Mouse (Mus musculus) G1E-ER4 (cell line): Measurements from ENCODE around the gene Ripk4. TPM values are rescaled to one million over a fixed set of nuclear protein-coding genes. Genes with fewer than 3 reads are reported as not detected.

Experiments used
- GATA1 ChIP-seq: IDR thresholded peaks from one replicate; pipeline ENCODE4 v1.8.0; 2012; ENCODE audit warnings: low read length, inconsistent platforms
- polyA plus RNA-seq: library from polyadenylated mRNA; stranded (reverse); fragments of >175 nt; gene quantifications from 2 replicates; pipeline ENCODE4 v1.2.3, GENCODE M21; 2012

Ripk4 gene
- not detected in 2 replicates for polyA plus RNA-seq

DNA sequence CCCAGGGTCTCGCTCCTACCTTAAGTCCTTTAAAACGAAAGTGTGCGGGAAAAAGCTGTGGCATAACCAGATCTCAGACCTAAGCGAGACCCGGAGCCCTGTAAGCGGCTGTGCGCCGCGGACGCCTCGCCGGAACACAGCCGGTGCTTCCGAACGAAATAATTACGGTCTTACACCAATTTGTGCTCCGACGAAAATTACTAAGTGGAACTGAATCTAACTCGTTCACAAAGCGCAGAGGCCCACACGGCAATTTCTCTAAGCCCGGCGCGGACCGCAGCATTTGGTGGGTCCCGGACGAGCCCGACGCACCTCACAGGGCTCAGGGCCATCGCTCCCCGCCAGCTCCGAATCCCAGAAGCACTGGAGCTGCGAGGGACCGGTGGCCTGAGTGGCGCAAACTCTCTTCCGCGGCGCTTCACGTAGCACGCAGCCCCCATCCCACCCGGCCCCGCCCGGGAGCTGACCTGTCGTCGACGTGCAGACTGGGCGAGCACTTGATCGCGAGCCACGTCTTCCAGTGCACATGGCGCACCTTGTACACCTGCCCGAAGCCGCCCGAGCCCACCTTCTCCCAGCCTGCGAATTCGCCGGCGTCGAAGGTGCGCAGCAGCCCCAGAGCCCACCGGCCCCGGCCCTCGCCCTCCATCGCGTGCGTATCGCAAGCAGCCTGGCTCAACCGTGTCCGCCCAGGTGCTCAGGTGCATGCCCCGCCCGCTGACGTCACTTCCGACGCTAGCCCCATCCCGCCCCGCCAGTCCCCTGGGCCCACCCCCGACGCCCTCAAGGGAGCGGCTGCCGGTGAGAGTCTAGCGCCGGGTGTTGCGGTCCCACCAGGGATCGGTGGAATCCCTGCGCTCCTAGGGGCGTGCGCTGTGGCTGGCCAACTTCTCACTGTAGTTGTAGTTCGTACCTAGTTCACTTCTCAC is at the start of gene Ripk4:
Gene Ripk4, minus strand, starts transcription at position 727 of the 929 bp plus-strand sequence.
- TF ChIP-seq GATA1 = no peak

DNA sequence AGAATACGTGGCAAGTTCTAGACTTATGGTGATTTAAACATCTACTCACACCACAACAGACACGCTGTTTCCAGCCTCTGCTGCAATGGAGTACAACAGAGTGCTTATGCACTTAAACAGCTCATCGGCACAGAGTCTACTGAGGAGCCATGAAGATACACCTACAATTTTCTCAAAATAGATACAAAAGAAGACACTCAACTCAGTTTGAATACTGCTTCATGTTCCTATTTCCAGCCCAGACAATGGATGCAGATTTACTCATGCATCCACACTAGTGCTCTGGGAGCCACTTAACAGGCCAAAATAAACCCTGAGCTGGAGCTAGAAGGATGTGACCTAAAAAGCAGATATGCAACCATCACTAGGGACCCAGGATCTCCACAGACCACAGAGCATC is 45.3 kb upstream of the Ripk4 start:
- TF ChIP-seq GATA1 = no peak

DNA sequence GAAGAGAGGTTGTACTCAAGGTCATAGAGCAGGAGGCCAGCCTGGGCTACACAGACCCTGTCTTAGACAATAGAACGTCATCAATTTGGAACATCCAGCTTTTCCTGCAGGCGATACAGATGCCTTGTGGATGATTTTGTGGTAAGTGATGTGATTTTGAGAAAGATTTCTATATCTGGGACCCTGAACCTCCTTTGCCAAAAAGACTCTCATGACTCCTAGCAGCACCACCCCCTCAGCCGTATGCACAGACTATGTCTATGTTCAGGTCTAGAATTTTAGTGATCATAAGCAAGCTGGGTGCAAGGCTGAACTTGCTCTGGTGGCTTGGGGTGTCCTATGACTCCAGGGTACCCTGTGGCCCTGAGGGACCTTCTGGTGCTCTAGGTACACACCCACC is 42.1 kb upstream of the Ripk4 start:
- TF ChIP-seq GATA1 = no peak

DNA sequence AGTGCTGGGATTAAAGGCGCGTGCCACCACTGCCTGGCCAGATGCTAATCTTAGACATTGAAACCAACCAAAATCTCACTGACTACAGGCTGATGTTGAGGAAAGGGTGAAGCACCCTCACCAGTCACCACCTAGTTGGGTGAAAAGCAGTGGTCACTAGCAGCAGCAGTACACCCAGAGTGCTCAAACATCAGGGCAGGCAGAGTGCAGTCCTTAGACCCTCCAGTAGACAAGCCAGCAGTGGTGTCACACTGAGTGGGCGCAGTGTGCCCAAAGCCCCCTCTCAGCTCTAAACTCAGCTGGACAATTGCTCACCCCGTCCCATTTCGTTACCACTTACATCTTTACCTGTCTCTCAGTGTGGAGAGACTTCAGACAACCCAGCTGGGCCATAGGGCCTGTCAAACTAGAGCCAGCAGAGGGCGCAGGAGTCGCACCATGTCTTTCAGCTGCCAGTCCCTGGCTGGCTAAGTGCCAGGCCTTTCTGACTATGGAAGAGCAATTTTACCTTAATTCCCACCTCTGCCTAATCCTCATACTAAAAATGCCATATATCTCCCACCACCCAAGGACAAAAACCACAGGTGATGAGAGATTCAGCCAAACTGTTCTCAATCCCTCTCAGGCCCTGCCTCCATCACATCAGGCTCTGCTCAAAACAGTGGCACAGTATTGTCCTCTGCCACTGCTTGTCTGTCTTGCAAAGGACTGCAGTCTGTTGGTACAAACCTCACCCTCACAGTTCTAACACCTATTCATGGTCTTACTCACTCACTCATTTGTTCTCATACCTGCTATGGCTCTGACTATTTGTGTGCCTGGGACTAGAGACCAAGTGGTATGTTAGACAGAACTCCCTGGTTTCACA is 41.3 kb upstream of the Ripk4 start:
- no peak for TF ChIP-seq GATA1

DNA sequence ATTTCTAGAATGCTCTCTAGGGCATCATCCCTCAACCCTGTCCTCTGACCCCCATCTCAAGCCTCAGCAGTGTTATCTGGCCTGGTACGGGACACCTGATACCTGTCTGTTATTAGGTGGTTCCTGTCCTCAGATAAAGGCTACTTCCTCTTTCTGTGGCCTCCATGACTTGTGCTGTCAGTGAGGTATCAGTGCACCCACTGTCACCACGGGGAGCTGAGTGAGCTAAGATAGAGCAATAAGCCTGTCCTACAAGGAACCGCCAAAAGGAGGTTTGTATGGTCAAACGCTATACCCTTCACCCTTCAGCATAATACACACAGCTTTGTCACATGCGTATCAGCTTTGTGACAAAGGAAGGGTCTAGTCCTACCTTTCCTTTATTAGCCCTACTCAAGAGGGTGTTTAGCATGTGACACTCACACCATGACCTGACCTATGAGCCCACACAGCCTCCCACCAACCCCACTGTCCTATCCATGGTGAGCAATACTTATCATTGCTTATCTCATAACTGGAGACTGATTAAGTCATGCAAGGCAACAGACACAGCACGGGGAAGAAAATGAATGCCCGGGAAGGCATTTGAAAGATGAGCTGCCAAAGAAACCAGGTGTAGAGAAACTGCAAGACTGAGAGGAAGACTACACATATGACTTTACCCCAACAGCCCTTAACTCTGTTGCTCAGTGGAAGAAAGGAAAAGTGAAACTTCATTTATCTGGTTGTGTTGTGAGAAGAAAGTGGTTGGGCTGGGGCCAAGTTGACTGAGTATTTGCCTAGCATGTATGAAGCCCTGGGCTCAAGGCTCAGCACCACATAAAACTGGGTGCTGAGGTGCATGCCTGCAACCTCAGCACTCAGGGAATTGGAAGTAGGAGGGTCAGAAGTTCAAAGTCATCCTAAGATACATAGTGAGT is 34.6 kb upstream of the Ripk4 start:
- TF ChIP-seq GATA1 = peak; percentile 81

DNA sequence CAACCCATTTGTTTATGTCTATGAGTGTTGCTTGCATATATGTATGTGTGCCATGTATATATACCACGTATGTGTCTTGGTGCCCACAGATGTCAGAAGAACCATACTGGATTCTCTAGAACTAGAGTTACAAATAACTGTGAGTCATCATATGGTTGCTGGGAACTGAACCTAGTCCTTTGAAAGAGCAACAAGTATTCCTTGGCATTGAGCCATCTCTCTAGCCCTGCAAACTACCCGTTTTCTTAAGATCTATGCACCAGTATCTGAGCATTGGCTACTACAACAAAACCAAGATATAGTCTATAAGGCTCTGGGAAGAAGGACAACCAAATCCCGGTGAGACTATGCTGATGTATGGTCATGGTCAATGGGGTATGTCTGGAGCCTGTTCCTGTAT is 33.6 kb upstream of the Ripk4 start:
- no peak for TF ChIP-seq GATA1

DNA sequence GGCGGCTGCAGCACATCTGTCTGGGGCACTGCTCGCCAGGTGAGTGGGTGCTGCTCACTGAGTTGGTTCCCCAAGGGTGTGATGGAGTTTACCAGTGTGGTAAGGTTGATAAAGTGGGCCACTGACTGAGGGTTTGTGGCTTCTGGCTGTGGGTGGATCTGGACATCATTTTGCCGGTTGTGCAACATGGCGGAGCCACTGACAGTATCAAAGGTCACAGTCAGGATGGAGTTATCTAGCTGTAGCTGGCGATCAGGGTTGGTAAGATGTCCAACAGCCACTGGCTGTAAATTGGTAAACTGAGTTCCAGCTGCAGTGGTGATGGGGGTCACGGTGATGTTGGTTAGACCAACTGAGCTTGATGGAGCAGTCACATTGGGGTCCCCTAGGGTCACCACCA is 30.7 kb upstream of the Ripk4 start:
- TF ChIP-seq GATA1 = no peak

DNA sequence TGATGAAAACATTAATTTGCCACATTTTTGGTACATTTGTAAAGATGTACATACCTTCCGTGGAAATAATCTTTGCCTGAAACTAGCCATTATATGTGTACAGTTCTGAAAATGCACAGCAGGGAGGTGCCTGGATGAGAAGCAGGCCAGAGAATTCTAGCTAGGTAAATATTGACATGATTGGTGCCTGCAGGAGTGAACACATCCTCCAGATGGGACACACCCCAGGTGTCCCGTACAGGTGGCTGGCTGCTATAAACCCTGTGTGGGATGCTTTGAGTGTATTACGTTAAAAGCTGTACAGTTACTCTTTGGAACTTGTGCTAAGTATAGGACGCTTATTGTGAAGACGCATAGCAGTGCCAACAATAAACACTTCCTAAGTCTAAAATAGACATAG is 19.5 kb upstream of the Ripk4 start:
- no peak for TF ChIP-seq GATA1

DNA sequence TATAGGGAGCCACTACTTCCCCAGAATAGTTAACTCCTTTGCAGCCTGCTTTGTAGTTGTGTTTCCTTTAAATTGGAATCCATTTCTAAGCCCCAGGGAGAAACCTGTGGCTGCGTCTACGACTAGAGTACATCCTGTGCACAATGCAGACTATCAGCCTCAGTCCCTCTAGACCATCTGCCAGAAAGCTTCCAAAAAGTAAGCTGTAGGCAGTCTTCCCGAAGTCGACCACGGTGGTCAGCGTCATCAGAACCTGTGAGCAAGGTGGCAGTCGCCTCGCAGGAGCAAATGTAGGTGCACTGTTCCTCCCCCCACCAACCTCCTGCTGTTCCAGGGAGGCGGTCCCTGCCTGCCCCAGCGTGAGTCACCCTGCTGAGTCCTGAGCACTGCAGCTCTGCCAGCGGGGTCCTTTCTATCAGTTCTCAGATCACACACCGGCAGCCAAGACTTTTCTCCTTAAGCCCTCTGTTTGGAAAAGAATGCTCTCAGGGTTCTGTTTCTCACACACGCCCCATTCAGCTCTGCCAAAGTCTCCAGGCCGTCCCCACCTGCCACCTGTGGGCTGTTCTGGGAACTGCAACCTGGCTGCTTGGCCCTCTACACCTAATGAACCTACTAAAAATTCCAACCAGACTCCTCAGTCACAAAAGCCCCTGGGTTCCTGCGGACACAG is 14.9 kb upstream of the Ripk4 start:
- TF ChIP-seq GATA1 = no peak

- no peak for TF ChIP-seq GATA1
These were observed 2.9 kb upstream of the Ripk4 start for GRCm38 (mm10) chr16:97766501-97766900.

DNA sequence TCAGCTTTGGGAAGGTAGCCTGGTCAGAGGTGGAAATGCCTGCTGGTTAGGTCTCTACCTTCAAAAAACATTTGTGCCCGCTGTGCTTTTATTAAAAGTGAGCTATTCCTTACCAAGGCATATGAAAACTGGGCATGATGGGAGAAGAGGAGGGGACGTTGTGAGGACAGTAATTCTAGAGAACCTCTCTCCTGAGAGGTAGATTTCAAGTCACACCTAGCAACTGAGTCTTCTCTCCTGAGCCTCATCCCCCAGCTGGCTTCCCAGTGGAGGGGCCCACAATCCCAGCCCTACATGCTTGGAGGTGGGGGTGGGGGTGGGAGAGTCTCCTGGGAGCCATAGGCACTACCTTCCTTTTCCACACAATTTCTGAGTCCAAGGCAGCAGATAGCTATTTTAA is 1.0 kb upstream of the Ripk4 start:
- TF ChIP-seq GATA1 = no peak

GRCm38 (mm10) chr16:97763990-97764340 is 378 bp upstream of the Ripk4 start:
- no peak for TF ChIP-seq GATA1

DNA sequence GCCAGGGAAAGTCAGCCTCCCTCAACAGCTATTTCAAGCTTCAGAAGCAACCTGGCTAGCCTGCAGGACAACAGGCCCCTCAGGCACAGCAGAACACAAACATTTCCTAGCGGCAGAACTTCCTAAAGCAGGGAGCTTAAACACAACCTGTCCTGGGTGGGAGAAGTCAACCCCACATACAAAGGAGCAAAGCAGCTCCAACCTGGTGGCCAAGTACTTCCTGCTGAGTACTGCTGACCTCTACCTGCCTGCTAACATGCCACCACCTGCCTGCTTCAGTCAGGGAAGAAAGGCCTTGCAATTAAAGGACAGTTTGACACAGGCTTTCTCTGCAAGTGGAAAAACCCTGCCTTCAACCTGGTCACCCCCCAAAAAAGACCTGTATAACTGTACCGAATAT is 1.8 kb downstream of the Ripk4 start:
- no peak for TF ChIP-seq GATA1

DNA sequence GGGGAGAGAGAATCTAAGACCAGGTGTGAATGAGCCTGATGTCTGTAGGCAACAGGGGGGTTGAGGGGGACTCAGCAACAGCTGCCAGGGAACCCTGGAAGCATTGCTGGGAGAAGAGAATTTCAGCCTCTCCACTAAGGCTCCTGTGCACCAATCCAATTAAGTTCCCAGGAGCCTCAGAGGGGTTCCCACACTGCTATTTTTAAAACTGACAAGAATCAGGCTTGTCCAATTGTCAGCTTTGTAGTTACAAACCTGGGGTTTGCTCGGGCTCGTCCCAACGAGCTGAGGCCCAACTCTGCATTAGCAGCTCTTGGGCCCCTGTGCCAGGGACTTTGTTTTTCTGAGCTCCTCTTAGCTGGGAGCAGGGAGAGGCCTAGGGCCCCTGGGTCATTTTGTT is 3.9 kb downstream of the Ripk4 start:
- TF ChIP-seq GATA1 = no peak

GRCm38 (mm10) chr16:97758288-97758687 is 5.3 kb downstream of the Ripk4 start:
- TF ChIP-seq GATA1 = no peak
